In genomic region chr14:50925111-50925920, GRCm38 (mm10) we compare ENCODE assay signal across 8 mouse cellular contexts. TPM values are rescaled to one million over a fixed set of nuclear protein-coding genes. Genes with fewer than 3 reads are reported as not detected.
DNase-seq lines count a peak whose midpoint lies in the region; ATAC-seq and TF ChIP-seq lines count a peak whose summit lies in the region.

No protein-coding gene starts in this region.

- peak; percentile 16; the same call in 1 of the 2 replicates for ATAC-seq in kidney, embryonic 16.5 days (ENCODE audit: low FRiP score, low TSS enrichment)
- ATAC-seq in heart, embryonic 15.5 days (replicated peaks; ENCODE audit: insufficient number of reproducible peaks, insufficient read depth, low FRiP score, low read depth), result no peak; the same call in 1 of the 2 replicates

- no peak for TF ChIP-seq CTCF in bone marrow, adult 2 months (IDR thresholded peaks at IDR 0.05; ENCODE audit: control insufficient read depth, insufficient read depth, low read length)

- DNase-seq in kidney, postnatal 10 days, result no peak
- no peak for DNase-seq in retina, embryonic 14.5 days (ENCODE audit: low spot score)
- DNase-seq in frontal cortex, postnatal 10 days (ENCODE audit: low spot score in 2 of 2), result no peak
- no peak for DNase-seq in kidney, postnatal 25 days

- H3K4me2 ChIP-seq in kidney, embryonic 16.5 days (replicated peaks; ENCODE audit: low read depth, low read length), result peak overlapping the region; percentile 57
- peak overlapping the region; percentile 83 for H3K4me2 ChIP-seq in heart, embryonic 15.5 days

- peak overlapping the region; percentile 84 for H3K4me3 ChIP-seq in kidney, embryonic 16.5 days (ENCODE audit: low read length)
- H3K4me3 ChIP-seq in bone marrow, adult 2 months (replicated peaks; ENCODE audit: control insufficient read depth, low read depth, low read length), result peak overlapping the region; percentile 96
- peak overlapping the region; percentile 86 for H3K4me3 ChIP-seq in heart, embryonic 15.5 days
- H3K4me3 ChIP-seq in macrophage (ENCODE audit: inconsistent target), result peak overlapping the region; percentile 79

- H3K9ac ChIP-seq in kidney, embryonic 16.5 days (replicated peaks; ENCODE audit: low read length), result peak overlapping the region; percentile 87
- H3K9ac ChIP-seq in heart, embryonic 15.5 days, result peak overlapping the region; percentile 81

- peaks cover 76% of the 10 kb centered on the region for H3K79me2 ChIP-seq in macrophage (ENCODE audit: inconsistent target)

- H3K4me1 ChIP-seq in kidney, embryonic 16.5 days (ENCODE audit: insufficient read depth, low read length), result peaks cover 23% of the 10 kb centered on the region
- no peaks in the 10 kb centered on the region; the same call in none of the 2 replicates for H3K4me1 ChIP-seq in bone marrow, adult 2 months (ENCODE audit: control insufficient read depth, insufficient read depth, low read length)
- peaks cover 23% of the 10 kb centered on the region for H3K4me1 ChIP-seq in heart, embryonic 15.5 days (replicated peaks)

- peaks cover 29% of the 10 kb centered on the region for H3K36me3 ChIP-seq in kidney, embryonic 16.5 days (ENCODE audit: insufficient read depth, low read length)
- peaks cover 27% of the 10 kb centered on the region for H3K36me3 ChIP-seq in heart, embryonic 15.5 days
- H3K36me3 ChIP-seq in macrophage (ENCODE audit: inconsistent target), result peaks cover 33% of the 10 kb centered on the region

- WGBS in kidney, embryonic 16.5 days, result 1% methylated on average over 38 of the region's 38 CpGs
- WGBS in bone marrow, adult 2 months, result 1% methylated on average over 38 of the region's 38 CpGs
- 1% methylated on average over 38 of the region's 38 CpGs for WGBS in heart, embryonic 15.5 days
- 3% methylated on average over 33 of the region's 38 CpGs for WGBS in macrophage (ENCODE audit: missing documents)

- no peak for TF ChIP-seq POLR2A in bone marrow, adult 2 months (IDR thresholded peaks at IDR 0.05; ENCODE audit: borderline replicate concordance, control insufficient read depth, low read depth, low read length)

- no peaks in the 10 kb centered on the region for H3K27me3 ChIP-seq in kidney, embryonic 16.5 days (ENCODE audit: insufficient read depth, low read length)
- H3K27me3 ChIP-seq in heart, embryonic 15.5 days, result no peaks in the 10 kb centered on the region

- no peaks in the 10 kb centered on the region for H3K9me3 ChIP-seq in kidney, embryonic 16.5 days (ENCODE audit: low read length)
- H3K9me3 ChIP-seq in heart, embryonic 15.5 days (replicated peaks), result no peaks in the 10 kb centered on the region

- H3K27ac ChIP-seq in kidney, embryonic 16.5 days (ENCODE audit: low read length), result peak overlapping the region; percentile 86
- peak overlapping the region; percentile 97 for H3K27ac ChIP-seq in bone marrow, adult 2 months (ENCODE audit: control insufficient read depth, insufficient read depth, low read depth, low read length, poor library complexity)
- H3K27ac ChIP-seq in heart, embryonic 15.5 days, result peak overlapping the region; percentile 95
- peak overlapping the region; percentile 74 for H3K27ac ChIP-seq in macrophage

RNA-seq across cellular contexts. Expression of gene Apex1, which starts 0.5 kb away (rescaled TPM):
- 276 and 285 TPM in 2 replicates for polyA plus RNA-seq in kidney, embryonic 16.5 days (2015; fragmentation: Nextera tagmentation; extraction: Ambion mirVana)
- polyA plus RNA-seq in bone marrow, adult 2 months (2011; ENCODE audit: insufficient read depth, insufficient read length, low replicate concordance, missing spikeins), result 18.1 and 41.6 TPM in 2 replicates
- 107 and 120 TPM in 2 replicates for polyA plus RNA-seq in heart, embryonic 15.5 days (2015; fragmentation: Nextera tagmentation; extraction: Ambion mirVana)
- total RNA-seq in macrophage (2018; cell fraction: chromatin; rRNA removed), result 10 to 100 TPM in 1 of 26 experiments, 1 to 10 TPM in 25; 1.3 to 13.7 (median 4.0) TPM
- total RNA-seq in macrophage (2018; cell fraction: cytosol; rRNA removed), result 10 to 100 TPM; 14.0 to 29.3 (median 21.1) TPM
- 10 to 100 TPM in 5 of 26 experiments, 1 to 10 TPM in 21; 3.2 to 20.0 (median 6.8) TPM for total RNA-seq in macrophage (2018; cell fraction: nucleus; rRNA removed)
- 33.4 to 83.1 TPM (median 37.9 TPM) in 3 replicates for polyA plus RNA-seq in macrophage (2018)

RNA-seq across cellular contexts. Expression of gene Osgep, which starts 0.6 kb away (rescaled TPM):
- 176 and 196 TPM in 2 replicates for polyA plus RNA-seq in kidney, embryonic 16.5 days (2015; fragmentation: Nextera tagmentation; extraction: Ambion mirVana)
- 43.6 and 67.6 TPM in 2 replicates for polyA plus RNA-seq in bone marrow, adult 2 months (2011; ENCODE audit: insufficient read depth, insufficient read length, low replicate concordance, missing spikeins)
- polyA plus RNA-seq in heart, embryonic 15.5 days (2015; fragmentation: Nextera tagmentation; extraction: Ambion mirVana), result 117 and 133 TPM in 2 replicates
- total RNA-seq in macrophage (2018; cell fraction: chromatin; rRNA removed), result 10 to 100 TPM in 24 of 26 experiments, 1 to 10 TPM in 2; 7.4 to 46.8 (median 26.2) TPM
- total RNA-seq in macrophage (2018; cell fraction: cytosol; rRNA removed), result 10 to 100 TPM; 30.9 to 54.7 (median 37.9) TPM
- total RNA-seq in macrophage (2018; cell fraction: nucleus; rRNA removed), result 10 to 100 TPM in 24 of 26 experiments, 1 to 10 TPM in 2; 9.4 to 31.7 (median 18.9) TPM
- polyA plus RNA-seq in macrophage (2018), result 56.9 to 68.6 TPM (median 67.4 TPM) in 3 replicates

RNA-seq across cellular contexts. Expression of gene Pip4p1, which starts 5.3 kb away (rescaled TPM):
- 57.7 and 60.8 TPM in 2 replicates for polyA plus RNA-seq in kidney, embryonic 16.5 days (2015; fragmentation: Nextera tagmentation; extraction: Ambion mirVana)
- polyA plus RNA-seq in bone marrow, adult 2 months (2011; ENCODE audit: insufficient read depth, insufficient read length, low replicate concordance, missing spikeins), result 33.3 and 67.6 TPM in 2 replicates
- 29.8 and 39.6 TPM in 2 replicates for polyA plus RNA-seq in heart, embryonic 15.5 days (2015; fragmentation: Nextera tagmentation; extraction: Ambion mirVana)
- total RNA-seq in macrophage (2018; cell fraction: chromatin; rRNA removed), result 100 to 1,000 TPM in 24 of 26 experiments, 10 to 100 TPM in 2; 81.0 to 269 (median 166) TPM
- total RNA-seq in macrophage (2018; cell fraction: cytosol; rRNA removed), result 100 to 1,000 TPM in 17 of 26 experiments, 10 to 100 TPM in 9; 54.4 to 124 (median 104) TPM
- 100 to 1,000 TPM; 107 to 285 (median 147) TPM for total RNA-seq in macrophage (2018; cell fraction: nucleus; rRNA removed)
- polyA plus RNA-seq in macrophage (2018), result 52.7 to 128 TPM (median 76.1 TPM) in 3 replicates

RNA-seq across cellular contexts. Expression of gene Pnp, which starts 5.6 kb away (rescaled TPM):
- 78.2 and 79.3 TPM in 2 replicates for polyA plus RNA-seq in kidney, embryonic 16.5 days (2015; fragmentation: Nextera tagmentation; extraction: Ambion mirVana)
- 112 and 145 TPM in 2 replicates for polyA plus RNA-seq in bone marrow, adult 2 months (2011; ENCODE audit: insufficient read depth, insufficient read length, low replicate concordance, missing spikeins)
- 29.6 and 37.3 TPM in 2 replicates for polyA plus RNA-seq in heart, embryonic 15.5 days (2015; fragmentation: Nextera tagmentation; extraction: Ambion mirVana)
- total RNA-seq in macrophage (2018; cell fraction: chromatin; rRNA removed), result 100 to 1,000 TPM in 20 of 26 experiments, 10 to 100 TPM in 6; 59.3 to 486 (median 206) TPM
- total RNA-seq in macrophage (2018; cell fraction: cytosol; rRNA removed), result 1,000 to 10,000 TPM in 1 of 26 experiments, 100 to 1,000 TPM in 25; 145 to 1,031 (median 495) TPM
- 100 to 1,000 TPM; 115 to 714 (median 460) TPM for total RNA-seq in macrophage (2018; cell fraction: nucleus; rRNA removed)
- polyA plus RNA-seq in macrophage (2018), result 39.2 to 329 TPM (median 249 TPM) in 3 replicates

RNA-seq across cellular contexts. Expression of gene Gm49342, which starts 19.0 kb away (rescaled TPM):
- polyA plus RNA-seq in kidney, embryonic 16.5 days (2015; fragmentation: Nextera tagmentation; extraction: Ambion mirVana), result not detected in 2 replicates
- 21.3 TPM in 1 of 2 replicates, not detected in the other for polyA plus RNA-seq in bone marrow, adult 2 months (2011; ENCODE audit: insufficient read depth, insufficient read length, low replicate concordance, missing spikeins)
- not detected in 2 replicates for polyA plus RNA-seq in heart, embryonic 15.5 days (2015; fragmentation: Nextera tagmentation; extraction: Ambion mirVana)
- 100 to 1,000 TPM in 4 of 26 experiments, 10 to 100 TPM in 21, 1 to 10 TPM in 1; 9.3 to 149 (median 66.7) TPM for total RNA-seq in macrophage (2018; cell fraction: chromatin; rRNA removed)
- 100 to 1,000 TPM; 115 to 754 (median 414) TPM for total RNA-seq in macrophage (2018; cell fraction: cytosol; rRNA removed)
- total RNA-seq in macrophage (2018; cell fraction: nucleus; rRNA removed), result 100 to 1,000 TPM in 8 of 26 experiments, 10 to 100 TPM in 13, 1 to 10 TPM in 1, not detected in 4; 5.0 to 237 (median 44.2) TPM
- polyA plus RNA-seq in macrophage (2018), result 224 to 377 TPM (median 317 TPM) in 3 replicates
